Mouse (Mus musculus) urinary bladder, postnatal 4 days (tissue): ENCODE data around the gene Polr3gl.

Experiments used
- DNase-seq, 2 experiments: peaks; one replicate each; pipeline ENCODE4 v3.0.0; 2021 to 2022; ENCODE audit warnings: low spot score in 2 of 2

Polr3gl gene

GRCm38 (mm10) chr3:96573611-96574511, 20.1 kb downstream of the Polr3gl start:
- DNase-seq, result no peak

DNA sequence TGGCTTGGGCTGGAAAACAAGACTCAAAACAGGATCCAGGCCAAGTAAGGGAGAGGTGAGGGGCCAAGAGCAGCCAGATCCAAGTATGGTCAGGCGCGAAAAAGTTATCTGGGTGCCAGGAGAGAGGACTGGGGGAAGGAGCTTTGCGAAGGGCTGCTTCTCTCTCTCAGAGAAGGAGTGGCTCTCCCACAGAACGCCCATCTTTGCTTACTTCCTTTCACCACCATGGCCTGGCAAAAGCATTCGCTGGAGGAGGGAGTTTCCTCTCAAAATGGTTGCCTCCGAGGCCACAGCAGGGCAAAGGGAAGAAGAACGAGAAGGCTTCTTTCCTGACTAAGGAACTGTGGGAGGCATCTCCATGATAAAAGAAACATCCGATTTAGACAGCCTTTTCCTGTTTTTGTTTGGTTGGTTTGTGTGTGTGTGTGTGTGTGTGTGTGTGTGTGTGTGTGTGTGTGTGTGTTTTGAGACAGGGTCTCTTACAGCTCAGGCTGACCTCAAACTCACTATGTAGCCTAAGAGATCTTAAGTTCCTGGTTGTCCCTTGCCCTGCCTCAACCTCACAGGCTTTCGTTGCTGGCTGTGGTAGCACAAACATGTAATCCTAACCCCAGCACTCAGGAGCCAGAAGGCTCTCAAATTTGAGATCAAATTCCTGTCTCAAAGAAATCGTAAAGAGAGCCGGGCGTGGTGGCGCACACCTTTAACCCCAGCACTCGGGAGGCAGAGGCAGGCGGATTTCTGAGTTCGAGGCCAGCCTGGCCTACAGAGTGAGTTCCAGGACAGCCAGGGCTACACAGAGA, 21.9 kb downstream of the Polr3gl start:
- no peak for DNase-seq

DNA sequence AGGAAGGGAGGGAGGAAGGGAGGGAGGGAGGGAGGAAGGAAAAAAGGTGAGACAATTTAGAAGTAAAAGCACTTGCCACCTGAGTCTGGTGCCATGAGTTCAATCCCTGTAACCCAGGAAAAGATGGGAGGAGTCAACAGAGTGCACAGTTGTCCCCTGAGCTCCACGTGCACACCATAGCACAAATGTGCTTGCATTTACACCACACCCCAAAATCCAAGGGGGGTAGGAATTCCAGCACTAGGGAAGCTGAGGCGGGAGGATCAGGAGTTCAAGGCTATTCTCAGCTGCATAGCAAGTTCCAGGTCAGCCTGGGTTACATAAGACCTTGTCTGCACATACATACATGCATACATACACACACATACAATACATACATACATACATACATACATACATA, 22.6 kb downstream of the Polr3gl start:
- no peak for DNase-seq

GRCm38 (mm10) chr3:96570643-96571042, 23.3 kb downstream of the Polr3gl start:
- DNase-seq, result no peak

- DNase-seq, result no peak
These were observed 23.9 kb downstream of the Polr3gl start for GRCm38 (mm10) chr3:96569966-96570605.

- DNase-seq, result no peak
These were observed 24.5 kb downstream of the Polr3gl start for GRCm38 (mm10) chr3:96569506-96569905.

GRCm38 (mm10) chr3:96568605-96569004, 25.4 kb downstream of the Polr3gl start:
- no peak for DNase-seq

DNA sequence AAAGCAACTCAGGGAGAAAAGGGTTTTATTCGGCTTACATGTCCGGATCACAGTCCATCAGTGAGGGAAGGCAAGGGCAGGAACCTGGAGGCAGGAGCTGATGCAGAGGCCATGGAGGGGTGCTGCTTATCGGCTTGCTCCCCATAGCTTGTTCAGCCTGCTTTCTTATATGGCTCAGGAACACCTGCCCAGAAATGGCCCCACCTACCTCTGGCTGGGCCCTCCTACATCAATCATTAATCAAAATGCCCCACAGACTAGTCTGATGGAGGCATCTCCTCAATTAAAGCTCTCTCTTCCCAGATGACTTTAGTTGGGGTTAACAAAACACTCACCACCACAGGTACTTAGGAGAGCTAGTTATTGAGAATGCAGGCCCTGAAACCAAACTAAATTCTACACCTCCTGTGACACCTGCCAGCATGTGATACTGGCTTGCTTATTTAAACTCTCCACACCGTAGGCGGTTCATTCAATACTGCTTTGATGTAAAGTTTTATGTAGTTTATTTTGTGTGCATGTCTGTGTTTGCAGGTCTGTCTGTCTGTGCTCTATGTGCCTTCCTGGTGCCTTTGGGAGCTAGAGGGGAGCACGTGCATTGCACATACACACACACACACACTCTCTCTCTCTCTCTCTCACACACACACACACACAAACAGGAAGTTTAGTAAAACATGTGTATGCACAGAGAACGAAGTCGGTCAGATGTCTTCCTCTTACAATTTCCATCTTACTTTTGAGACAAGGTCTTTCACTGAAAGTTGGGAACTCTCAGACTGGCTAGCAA, 27.1 kb downstream of the Polr3gl start:
- DNase-seq, result no peak

- DNase-seq, result no peak
These were observed 28.9 kb downstream of the Polr3gl start for GRCm38 (mm10) chr3:96565105-96565504.

GRCm38 (mm10) chr3:96564633-96565032, 29.3 kb downstream of the Polr3gl start:
- no peak for DNase-seq

- DNase-seq, result no peak
These were observed 29.9 kb downstream of the Polr3gl start for GRCm38 (mm10) chr3:96563911-96564632.

DNA sequence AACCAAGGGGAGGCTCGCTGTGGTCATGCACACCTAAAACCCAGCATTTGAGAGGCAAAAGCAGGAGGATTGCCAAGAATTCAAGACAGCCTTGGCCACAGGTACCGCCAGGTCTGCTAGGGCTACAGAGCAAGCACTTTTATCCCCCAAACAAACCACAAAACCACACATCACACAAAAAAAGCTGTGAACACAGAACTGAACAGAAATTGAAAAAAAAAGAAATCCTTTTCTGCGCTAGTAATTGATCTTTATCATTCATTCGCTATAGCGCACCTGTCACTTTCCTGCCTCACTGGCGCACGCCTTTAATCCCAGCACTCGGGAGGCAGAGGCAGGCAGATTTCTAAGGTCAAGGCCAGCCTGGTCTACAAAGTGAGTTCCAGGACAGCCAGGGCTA, 30.7 kb downstream of the Polr3gl start:
- no peak for DNase-seq

DNA sequence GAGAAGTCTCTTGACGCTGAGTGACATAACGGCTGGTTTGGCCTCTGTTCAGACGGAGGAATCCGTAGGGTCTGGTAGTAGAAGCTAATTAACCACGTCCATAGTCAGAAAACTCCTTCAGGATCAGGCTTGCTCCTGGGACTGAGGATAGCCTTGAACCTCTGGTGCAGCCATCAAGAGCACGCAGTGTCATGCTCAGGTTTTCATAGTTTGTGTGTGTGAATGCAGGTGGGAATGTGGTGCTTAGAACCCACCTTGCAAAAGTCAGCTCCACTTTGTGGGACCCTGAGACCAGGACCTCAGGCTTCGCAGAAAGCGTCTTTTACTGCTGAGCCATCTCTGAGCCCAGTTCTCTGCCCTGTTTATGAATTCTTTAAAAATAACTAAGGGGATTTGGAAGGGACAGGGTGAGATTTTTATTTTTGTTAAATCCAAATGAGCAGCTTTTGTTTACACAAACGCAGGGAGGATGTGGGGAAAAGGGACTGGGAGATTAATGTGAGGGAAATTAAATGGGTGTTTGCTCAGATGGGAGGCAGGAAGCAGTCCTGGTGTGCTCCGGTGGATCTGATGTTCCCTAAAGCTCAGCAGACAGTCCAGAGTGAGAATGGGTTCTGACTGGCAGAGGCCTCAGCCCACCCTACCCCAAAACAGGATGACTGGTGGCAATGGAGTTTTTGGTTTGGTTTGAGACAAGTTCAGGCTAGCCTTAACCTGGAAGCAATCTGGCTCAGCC, 31.9 kb downstream of the Polr3gl start:
- DNase-seq, result no peak

DNA sequence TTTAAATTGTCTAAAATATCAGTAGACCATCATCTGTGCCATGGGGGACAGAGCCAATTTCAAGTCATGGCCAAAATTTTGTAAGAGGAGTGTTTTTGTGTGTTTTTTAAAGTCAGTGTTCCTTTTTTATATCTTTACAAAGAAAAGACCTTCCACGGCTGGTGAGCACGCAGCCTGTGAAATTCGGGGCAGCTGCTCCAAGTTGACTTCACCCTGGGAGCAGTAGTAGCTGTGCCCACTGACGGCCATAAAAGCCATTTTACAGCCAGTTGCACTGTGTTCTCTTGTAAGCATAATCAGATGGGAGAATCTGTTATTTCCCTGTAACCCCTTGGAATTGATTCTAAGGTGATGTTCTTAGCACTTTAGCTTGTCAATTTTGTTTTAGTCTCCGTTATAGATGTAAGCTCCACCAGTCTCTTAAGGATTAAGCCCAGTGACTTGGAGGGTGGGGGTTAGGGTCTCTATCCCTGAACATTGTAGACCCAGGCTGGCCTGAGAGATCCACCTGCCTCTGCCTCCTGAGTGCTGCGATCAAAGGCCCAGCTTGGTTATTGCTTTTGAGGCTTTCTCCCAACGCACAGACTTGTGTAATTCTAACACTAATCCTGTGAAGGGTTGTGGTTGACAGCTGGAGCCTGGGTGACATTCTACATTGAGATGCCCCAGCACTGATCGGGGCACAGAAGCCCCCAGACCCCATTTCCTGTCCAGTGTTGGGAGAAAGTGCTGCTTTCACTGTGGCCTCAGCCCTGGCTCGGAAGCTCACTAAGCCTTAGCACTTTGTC, 32.9 kb downstream of the Polr3gl start:
- no peak for DNase-seq

GRCm38 (mm10) chr3:96559911-96560850, 33.8 kb downstream of the Polr3gl start:
- DNase-seq, result no peak

DNA sequence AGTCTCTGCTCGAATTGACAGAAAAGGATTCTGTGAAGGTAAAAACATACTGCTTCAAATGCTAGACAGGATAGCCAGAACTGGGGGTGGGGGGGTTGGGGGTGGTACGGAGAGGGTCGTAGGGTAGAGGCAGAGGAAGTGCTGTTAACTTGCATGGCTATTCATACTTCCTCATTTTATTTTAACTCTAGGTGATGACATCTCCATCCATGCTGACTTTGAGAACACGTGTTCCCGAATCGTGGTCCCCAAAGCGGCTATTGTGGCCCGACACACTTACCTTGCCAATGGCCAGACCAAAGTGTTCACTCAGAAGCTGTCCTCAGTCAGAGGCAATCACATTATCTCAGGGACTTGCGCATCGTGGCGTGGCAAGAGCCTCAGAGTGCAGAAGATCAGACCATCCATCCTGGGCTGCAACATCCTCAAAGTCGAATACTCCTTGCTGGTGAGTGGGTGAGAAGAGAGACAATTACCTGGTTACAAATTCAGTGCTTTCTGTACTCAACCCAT, 34.5 kb downstream of the Polr3gl start:
- no peak for DNase-seq

- no peak for DNase-seq
These were observed 35.2 kb downstream of the Polr3gl start for GRCm38 (mm10) chr3:96558668-96559196.

GRCm38 (mm10) chr3:96558159-96558558, 35.8 kb downstream of the Polr3gl start:
- no peak for DNase-seq
